Mouse (Mus musculus): Measurements from ENCODE around the gene Wfikkn1. TPM values are rescaled to one million over a fixed set of nuclear protein-coding genes. Genes with fewer than 3 reads are reported as not detected.

The Wfikkn1 gene
- polyA plus RNA-seq, 1 experiment from 2014 or later = 0.68 TPM

DNA sequence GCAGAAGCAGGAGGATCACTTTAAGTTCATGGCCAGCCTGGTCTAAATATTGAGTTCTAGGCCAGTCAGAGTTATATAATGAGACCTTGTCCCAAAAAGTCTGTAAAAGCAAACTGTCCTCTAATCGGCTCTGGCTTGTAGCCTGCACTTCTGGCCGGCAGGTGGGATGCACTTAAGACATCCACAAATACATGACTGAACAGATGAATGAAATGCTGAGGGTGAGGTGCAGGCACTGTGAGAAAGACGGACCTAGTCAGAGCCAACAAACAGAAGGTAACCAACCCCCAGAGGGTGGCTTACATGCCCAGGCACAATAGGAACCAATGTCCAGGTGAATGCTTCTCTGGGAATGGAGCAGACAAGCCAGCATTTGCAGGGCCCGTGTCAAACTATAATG lies 33.6 kb upstream of the Wfikkn1 start:
- no peak overlapping the region for H3K27ac ChIP-seq (replicated peaks; ENCODE audit: low read depth, low read length)
- no peak for DNase-seq (ENCODE audit: low spot score)
- H3K27me3 ChIP-seq (ENCODE audit: control insufficient read depth, insufficient read depth, low read length) = no peaks in the 10 kb centered on the region
- H3K4me3 ChIP-seq (ENCODE audit: low read depth, low read length) = no peak overlapping the region
- H3K9ac ChIP-seq (ENCODE audit: low read length) = no peak overlapping the region
- peaks cover 5% of the 10 kb centered on the region for H3K4me1 ChIP-seq (ENCODE audit: control insufficient read depth, insufficient read depth, low read length)
- no peaks in the 10 kb centered on the region for H3K36me3 ChIP-seq (ENCODE audit: control insufficient read depth, insufficient read depth, low read length)
- H3K9me3 ChIP-seq (ENCODE audit: control insufficient read depth, low read length) = no peaks in the 10 kb centered on the region
- ATAC-seq (ENCODE audit: insufficient number of reproducible peaks, low FRiP score, low TSS enrichment, low read depth) = no peak
- no peak overlapping the region for H3K4me2 ChIP-seq (ENCODE audit: low read depth, severe bottlenecking)
- 88% methylated on average over 4 of the region's 4 CpGs for WGBS

DNA sequence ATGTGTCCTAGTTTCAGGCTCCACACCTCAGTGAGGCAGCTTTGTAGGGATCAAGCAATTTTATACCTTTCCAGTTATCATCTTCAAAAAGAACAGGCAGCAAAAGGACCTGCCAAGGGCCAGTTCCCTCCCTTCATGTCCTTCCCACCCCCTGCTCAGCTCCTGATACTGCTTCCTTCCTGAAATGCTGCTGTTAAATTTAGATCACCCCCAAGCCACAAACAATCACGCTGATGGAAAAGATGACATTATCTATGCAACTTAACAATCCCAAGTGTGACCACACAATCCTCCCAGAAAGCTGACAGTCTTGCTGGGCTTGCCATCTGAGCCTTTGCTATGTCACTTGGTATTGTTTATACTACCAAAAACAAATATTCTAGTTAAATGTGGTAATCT lies 33.2 kb upstream of the Wfikkn1 start:
- Histone ChIP-seq H3K4me3 (ENCODE audit: low read depth, low read length) (no peak overlapping the region), H3K4me2 (ENCODE audit: low read depth, severe bottlenecking) (no peak overlapping the region), H3K36me3 (ENCODE audit: control insufficient read depth, insufficient read depth, low read length) (no peaks in the 10 kb centered on the region), H3K27ac (replicated peaks; ENCODE audit: low read depth, low read length) (no peak overlapping the region), H3K4me1 (ENCODE audit: control insufficient read depth, insufficient read depth, low read length) (peaks cover 5% of the 10 kb centered on the region), H3K27me3 (ENCODE audit: control insufficient read depth, insufficient read depth, low read length) (no peaks in the 10 kb centered on the region), H3K9ac (ENCODE audit: low read length) (no peak overlapping the region), H3K9me3 (ENCODE audit: control insufficient read depth, low read length) (no peaks in the 10 kb centered on the region)
- WGBS = 85% methylated on average over 1 of the region's 1 CpGs
- DNase-seq (ENCODE audit: low spot score) (no peak), ATAC-seq (ENCODE audit: insufficient number of reproducible peaks, low FRiP score, low TSS enrichment, low read depth) (no peak)

DNA sequence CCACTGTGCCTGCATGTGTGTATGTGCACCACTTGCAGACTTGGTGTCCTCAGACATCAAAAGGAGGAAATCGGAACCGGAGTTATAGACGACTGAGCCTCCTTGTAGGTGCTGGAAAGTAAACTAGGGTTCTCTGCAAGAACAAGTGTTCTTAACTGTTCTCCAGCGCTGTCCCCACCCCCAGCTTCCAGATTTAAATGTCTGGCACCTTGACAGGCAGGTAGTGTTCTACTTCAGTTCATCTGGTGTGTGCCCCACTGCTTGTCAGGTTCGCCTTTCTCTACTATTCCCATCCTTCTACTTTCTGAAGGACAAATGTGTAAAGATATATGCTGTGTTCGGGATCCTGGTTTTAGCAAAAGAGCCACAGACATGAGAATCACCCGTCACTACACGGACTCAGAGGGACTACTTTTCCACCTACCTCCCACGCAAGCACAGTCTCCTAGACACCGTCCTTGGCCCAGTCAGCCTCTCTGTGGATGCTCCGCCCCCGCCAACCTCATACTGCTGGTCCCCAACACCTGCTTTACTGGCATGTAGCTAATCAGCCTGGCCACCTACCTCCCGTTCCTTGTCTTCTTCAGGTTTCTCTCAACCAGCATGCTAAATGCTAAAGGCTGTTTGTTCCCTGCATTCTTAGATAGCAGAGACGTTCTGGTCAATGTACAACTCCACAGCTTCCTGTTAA lies 32.7 kb upstream of the Wfikkn1 start:
- DNase-seq (ENCODE audit: low spot score) (no peak), ATAC-seq (ENCODE audit: insufficient number of reproducible peaks, low FRiP score, low TSS enrichment, low read depth) (no peak)
- no peak overlapping the region for H3K4me3 ChIP-seq (ENCODE audit: low read depth, low read length)
- 84% methylated on average over 14 of the region's 14 CpGs for WGBS
- H3K27me3 ChIP-seq (ENCODE audit: control insufficient read depth, insufficient read depth, low read length) = no peaks in the 10 kb centered on the region
- H3K9ac ChIP-seq (ENCODE audit: low read length) = no peak overlapping the region
- H3K4me1 ChIP-seq (ENCODE audit: control insufficient read depth, insufficient read depth, low read length) = peaks cover 2% of the 10 kb centered on the region
- no peaks in the 10 kb centered on the region for H3K9me3 ChIP-seq (ENCODE audit: control insufficient read depth, low read length)
- no peak overlapping the region for H3K4me2 ChIP-seq (ENCODE audit: low read depth, severe bottlenecking)
- H3K27ac ChIP-seq (replicated peaks; ENCODE audit: low read depth, low read length) = no peak overlapping the region
- no peaks in the 10 kb centered on the region for H3K36me3 ChIP-seq (ENCODE audit: control insufficient read depth, insufficient read depth, low read length)

DNA sequence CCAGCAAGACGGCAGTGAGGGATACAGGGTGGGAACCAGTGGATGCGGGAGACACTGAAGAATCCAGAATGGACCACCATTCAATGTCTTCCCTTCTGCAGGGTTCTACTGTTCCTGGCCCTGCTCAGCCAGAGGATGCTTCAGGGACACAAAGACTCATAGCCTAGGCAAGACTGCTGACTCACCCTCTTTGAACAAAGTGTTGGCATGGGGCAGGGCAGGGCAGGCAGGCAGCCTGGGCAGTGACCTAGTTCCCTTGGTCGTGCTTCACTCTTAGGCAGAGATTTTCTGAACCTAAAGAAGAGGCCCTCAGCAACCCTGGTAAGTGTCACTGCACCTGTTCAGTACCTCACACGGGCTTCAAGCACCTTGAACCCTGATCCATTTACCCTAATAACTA lies 31.2 kb upstream of the Wfikkn1 start:
- no peak overlapping the region for H3K4me2 ChIP-seq (ENCODE audit: low read depth, severe bottlenecking)
- no peaks in the 10 kb centered on the region for H3K27me3 ChIP-seq (ENCODE audit: control insufficient read depth, insufficient read depth, low read length)
- ATAC-seq (ENCODE audit: insufficient number of reproducible peaks, low FRiP score, low TSS enrichment, low read depth) (no peak), DNase-seq (ENCODE audit: low spot score) (no peak)
- no peaks in the 10 kb centered on the region for H3K4me1 ChIP-seq (ENCODE audit: control insufficient read depth, insufficient read depth, low read length)
- H3K36me3 ChIP-seq (ENCODE audit: control insufficient read depth, insufficient read depth, low read length) = no peaks in the 10 kb centered on the region
- 91% methylated on average over 4 of the region's 4 CpGs for WGBS
- H3K27ac ChIP-seq (replicated peaks; ENCODE audit: low read depth, low read length) = no peak overlapping the region
- H3K9me3 ChIP-seq (ENCODE audit: control insufficient read depth, low read length) = no peaks in the 10 kb centered on the region
- H3K4me3 ChIP-seq (ENCODE audit: low read depth, low read length) = no peak overlapping the region
- H3K9ac ChIP-seq (ENCODE audit: low read length) = no peak overlapping the region

DNA sequence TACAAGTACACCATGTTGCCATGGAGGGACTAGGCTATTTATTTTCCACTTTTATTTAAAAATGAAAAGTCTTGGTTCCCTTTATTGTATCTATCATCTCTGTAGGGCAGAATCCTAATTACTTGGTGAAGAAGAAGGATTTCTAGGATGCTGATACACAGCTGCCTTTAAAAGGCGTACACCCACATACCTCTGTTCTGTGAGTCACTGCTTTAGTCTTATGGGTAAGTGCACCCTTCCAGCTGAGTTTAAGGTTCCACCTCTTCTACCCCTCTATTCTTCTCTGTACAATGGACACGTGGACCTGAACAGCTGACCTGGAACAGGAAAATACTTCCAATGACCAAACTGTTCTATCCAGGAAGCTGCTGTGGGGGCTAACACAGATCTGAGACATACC lies 27.0 kb upstream of the Wfikkn1 start:
- no peak overlapping the region for H3K4me2 ChIP-seq (ENCODE audit: low read depth, severe bottlenecking)
- no peaks in the 10 kb centered on the region for H3K9me3 ChIP-seq (ENCODE audit: control insufficient read depth, low read length)
- no peak overlapping the region for H3K4me3 ChIP-seq (ENCODE audit: low read depth, low read length)
- 88% methylated on average over 2 of the region's 2 CpGs for WGBS
- DNase-seq (ENCODE audit: low spot score) (no peak), ATAC-seq (ENCODE audit: insufficient number of reproducible peaks, low FRiP score, low TSS enrichment, low read depth) (no peak)
- H3K36me3 ChIP-seq (ENCODE audit: control insufficient read depth, insufficient read depth, low read length) = no peaks in the 10 kb centered on the region
- H3K27me3 ChIP-seq (ENCODE audit: control insufficient read depth, insufficient read depth, low read length) = no peaks in the 10 kb centered on the region
- no peak overlapping the region for H3K27ac ChIP-seq (replicated peaks; ENCODE audit: low read depth, low read length)
- H3K4me1 ChIP-seq (ENCODE audit: control insufficient read depth, insufficient read depth, low read length) = no peaks in the 10 kb centered on the region
- H3K9ac ChIP-seq (ENCODE audit: low read length) = no peak overlapping the region

DNA sequence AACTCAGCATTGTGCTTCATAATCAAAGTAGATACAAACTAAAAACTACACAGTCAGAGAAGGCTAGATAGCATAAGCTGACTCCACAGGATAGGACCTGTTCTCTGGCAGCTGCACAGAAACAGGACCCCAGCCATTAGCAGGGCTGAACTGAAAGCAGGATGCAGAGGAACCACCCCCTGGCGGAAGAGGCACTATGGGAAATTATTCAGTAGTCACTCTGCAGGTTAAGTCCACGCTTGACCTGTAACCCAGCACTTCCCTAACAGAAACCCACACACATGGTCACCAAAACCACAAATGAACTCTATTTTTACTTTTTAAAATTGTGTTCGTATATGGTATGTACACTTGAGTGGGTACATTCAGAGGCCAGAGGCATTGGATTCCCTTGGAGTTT lies 22.4 kb upstream of the Wfikkn1 start:
- Histone ChIP-seq H3K36me3 (ENCODE audit: control insufficient read depth, insufficient read depth, low read length) (0 out of 2 replicates have a peak, but pooled peaks cover 3% of the 10 kb centered on the region), H3K27ac (replicated peaks; ENCODE audit: low read depth, low read length) (no peak overlapping the region), H3K9ac (ENCODE audit: low read length) (no peak overlapping the region), H3K4me2 (ENCODE audit: low read depth, severe bottlenecking) (no peak overlapping the region), H3K9me3 (ENCODE audit: control insufficient read depth, low read length) (no peaks in the 10 kb centered on the region; the same call in 1 of the 2 replicates), H3K27me3 (ENCODE audit: control insufficient read depth, insufficient read depth, low read length) (no peaks in the 10 kb centered on the region), H3K4me3 (ENCODE audit: low read depth, low read length) (no peak overlapping the region), H3K4me1 (ENCODE audit: control insufficient read depth, insufficient read depth, low read length) (no peaks in the 10 kb centered on the region)
- 86% methylated on average over 3 of the region's 3 CpGs for WGBS
- ATAC-seq (ENCODE audit: insufficient number of reproducible peaks, low FRiP score, low TSS enrichment, low read depth) = no peak
- no peak for DNase-seq (ENCODE audit: low spot score)

DNA sequence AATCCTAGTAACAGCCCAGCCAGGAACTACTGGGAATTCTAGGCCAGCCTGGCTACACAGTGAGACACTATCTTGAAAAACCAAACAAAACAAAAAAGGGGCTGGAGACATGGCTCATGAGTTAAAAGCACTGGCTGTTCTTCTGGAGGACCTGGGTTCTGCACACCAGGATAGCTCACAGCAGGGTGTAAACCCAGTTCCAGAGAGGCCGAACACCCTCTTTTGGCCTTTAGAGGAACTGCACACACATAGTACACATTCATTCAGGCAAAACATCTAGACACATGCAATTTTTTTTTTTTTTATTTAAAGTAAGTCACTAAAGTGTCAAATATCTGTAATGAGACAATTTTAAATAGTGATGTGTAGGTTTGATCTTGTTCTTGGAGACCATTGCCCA lies 19.5 kb upstream of the Wfikkn1 start:
- DNase-seq (ENCODE audit: low spot score) = no peak
- H3K9ac ChIP-seq (ENCODE audit: low read length) = no peak overlapping the region
- WGBS = 96% methylated on average over 1 of the region's 1 CpGs
- H3K27me3 ChIP-seq (ENCODE audit: control insufficient read depth, insufficient read depth, low read length) = no peaks in the 10 kb centered on the region
- 0 out of 2 replicates have a peak, but pooled peaks cover 3% of the 10 kb centered on the region for H3K36me3 ChIP-seq (ENCODE audit: control insufficient read depth, insufficient read depth, low read length)
- ATAC-seq (ENCODE audit: insufficient number of reproducible peaks, low FRiP score, low TSS enrichment, low read depth) = no peak
- no peak overlapping the region for H3K4me2 ChIP-seq (ENCODE audit: low read depth, severe bottlenecking)
- no peaks in the 10 kb centered on the region for H3K4me1 ChIP-seq (ENCODE audit: control insufficient read depth, insufficient read depth, low read length)
- H3K4me3 ChIP-seq (ENCODE audit: low read depth, low read length) = no peak overlapping the region
- no peaks in the 10 kb centered on the region; the same call in 1 of the 2 replicates for H3K9me3 ChIP-seq (ENCODE audit: control insufficient read depth, low read length)
- no peak overlapping the region for H3K27ac ChIP-seq (replicated peaks; ENCODE audit: low read depth, low read length)

DNA sequence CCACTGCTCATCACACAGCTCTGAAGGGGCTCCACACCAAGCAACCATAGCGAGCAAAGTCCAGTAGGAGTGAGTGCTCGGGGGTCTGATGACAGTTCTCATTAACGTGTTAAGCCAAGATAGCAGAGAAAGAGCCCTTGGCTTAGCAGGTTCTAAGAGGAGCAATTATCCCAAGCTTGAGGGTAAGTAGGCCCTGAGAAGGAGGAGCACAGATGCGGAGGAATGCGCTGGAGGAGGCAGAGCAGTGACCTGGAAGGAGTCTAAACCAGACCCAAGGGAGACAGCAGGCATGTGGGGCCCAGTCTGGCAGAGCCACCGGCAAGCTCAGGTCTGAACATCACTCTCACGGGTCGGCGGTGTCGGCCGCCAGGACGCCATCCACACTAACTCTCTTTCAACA lies 15.2 kb upstream of the Wfikkn1 start:
- ATAC-seq (ENCODE audit: insufficient number of reproducible peaks, low FRiP score, low TSS enrichment, low read depth) (no peak), DNase-seq (ENCODE audit: low spot score) (no peak)
- Histone ChIP-seq H3K4me1 (ENCODE audit: control insufficient read depth, insufficient read depth, low read length) (no peaks in the 10 kb centered on the region), H3K4me3 (ENCODE audit: low read depth, low read length) (no peak overlapping the region), H3K4me2 (ENCODE audit: low read depth, severe bottlenecking) (no peak overlapping the region), H3K9ac (ENCODE audit: low read length) (no peak overlapping the region), H3K9me3 (ENCODE audit: control insufficient read depth, low read length) (no peaks in the 10 kb centered on the region; the same call in 1 of the 2 replicates), H3K27ac (replicated peaks; ENCODE audit: low read depth, low read length) (no peak overlapping the region), H3K27me3 (ENCODE audit: control insufficient read depth, insufficient read depth, low read length) (no peaks in the 10 kb centered on the region), H3K36me3 (ENCODE audit: control insufficient read depth, insufficient read depth, low read length) (0 out of 2 replicates have a peak, but pooled peaks cover 3% of the 10 kb centered on the region)
- WGBS = 77% methylated on average over 12 of the region's 12 CpGs

DNA sequence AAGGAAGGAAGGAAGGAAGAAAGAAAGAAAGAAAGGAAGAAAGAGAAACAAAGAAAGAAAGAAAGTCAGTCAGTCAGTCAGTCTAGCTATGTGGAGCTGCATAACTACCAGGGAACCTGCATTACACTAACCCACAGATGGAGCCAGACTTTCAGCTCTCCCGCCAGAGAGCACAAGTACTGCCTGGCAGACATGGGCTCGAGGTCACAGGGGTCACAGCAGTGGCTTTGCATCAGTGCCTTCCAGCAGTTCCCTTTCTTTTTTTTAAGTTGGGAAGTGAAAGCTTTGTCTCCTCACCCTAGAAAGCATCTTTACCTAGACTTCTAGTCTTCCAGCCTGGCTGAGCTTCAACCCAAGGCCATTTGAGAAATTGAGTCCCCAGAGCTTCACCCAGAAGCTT lies 14.8 kb upstream of the Wfikkn1 start:
- Histone ChIP-seq H3K4me1 (ENCODE audit: control insufficient read depth, insufficient read depth, low read length) (no peaks in the 10 kb centered on the region), H3K9ac (ENCODE audit: low read length) (no peak overlapping the region), H3K36me3 (ENCODE audit: control insufficient read depth, insufficient read depth, low read length) (no peaks in the 10 kb centered on the region), H3K4me3 (ENCODE audit: low read depth, low read length) (no peak overlapping the region), H3K27me3 (ENCODE audit: control insufficient read depth, insufficient read depth, low read length) (no peaks in the 10 kb centered on the region), H3K4me2 (ENCODE audit: low read depth, severe bottlenecking) (no peak overlapping the region), H3K9me3 (ENCODE audit: control insufficient read depth, low read length) (no peaks in the 10 kb centered on the region), H3K27ac (replicated peaks; ENCODE audit: low read depth, low read length) (no peak overlapping the region)
- no peak for DNase-seq (ENCODE audit: low spot score)
- 39% methylated on average over 2 of the region's 2 CpGs for WGBS
- no peak for ATAC-seq (ENCODE audit: insufficient number of reproducible peaks, low FRiP score, low TSS enrichment, low read depth)
